Mouse (Mus musculus) thymus, adult 2 months (tissue): ENCODE measurements around the gene 4930415O20Rik.
"Not testable (repeated sequence)": the region's sequence is repeated elsewhere in the genome, so short reads cannot be mapped to it uniquely, and the experiment has no call there.

Experiments
- CTCF ChIP-seq: fragments of 200-500 bp; IDR thresholded peaks from 2 replicates; pipeline ENCODE4 v1.5.1; 2012; ENCODE audit warnings: mild to moderate bottlenecking, control low read depth, low read length, moderate library complexity, borderline replicate concordance; ENCODE audit not compliant: control insufficient read depth, poor library complexity, insufficient read depth; ENCODE audit errors: extremely low read depth
- POLR2A ChIP-seq: fragments of 200-500 bp; IDR thresholded peaks from 2 replicates; pipeline ENCODE4 v1.6.1; 2012; ENCODE audit warnings: mild to moderate bottlenecking, low read length, control low read depth, moderate library complexity; ENCODE audit not compliant: control insufficient read depth, poor library complexity, insufficient read depth; ENCODE audit errors: extremely low read depth

DNA sequence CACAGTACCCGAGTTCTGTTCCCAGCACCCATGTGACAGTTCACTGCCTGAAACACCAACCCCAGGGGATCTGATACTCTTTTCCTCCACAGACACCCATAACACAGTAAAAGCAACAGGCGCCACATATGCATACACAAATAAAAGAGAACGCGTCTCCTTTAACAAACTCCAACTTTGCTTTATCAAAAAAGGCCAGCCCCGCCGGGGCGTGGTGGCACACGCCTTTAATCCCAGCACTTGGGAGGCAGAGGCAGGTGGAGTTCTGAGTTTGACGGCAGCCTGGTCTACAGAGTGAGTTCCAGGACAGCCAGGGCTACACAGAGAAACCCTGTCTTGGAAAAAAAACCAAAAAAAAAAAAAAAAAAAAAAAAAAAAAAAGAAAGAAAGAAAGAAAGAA lies 15.3 kb downstream of the 4930415O20Rik start:
- TF ChIP-seq CTCF, POLR2A: not testable (repeated sequence)
